Mouse (Mus musculus): ENCODE measurements at regions not wholly inside any gene's neighbourhood (a gene's known extent, or its start where the extent isn't known, plus 50 kb on each side); places are given as distances from the start of the nearest gene placed in this dataset.

DNA sequence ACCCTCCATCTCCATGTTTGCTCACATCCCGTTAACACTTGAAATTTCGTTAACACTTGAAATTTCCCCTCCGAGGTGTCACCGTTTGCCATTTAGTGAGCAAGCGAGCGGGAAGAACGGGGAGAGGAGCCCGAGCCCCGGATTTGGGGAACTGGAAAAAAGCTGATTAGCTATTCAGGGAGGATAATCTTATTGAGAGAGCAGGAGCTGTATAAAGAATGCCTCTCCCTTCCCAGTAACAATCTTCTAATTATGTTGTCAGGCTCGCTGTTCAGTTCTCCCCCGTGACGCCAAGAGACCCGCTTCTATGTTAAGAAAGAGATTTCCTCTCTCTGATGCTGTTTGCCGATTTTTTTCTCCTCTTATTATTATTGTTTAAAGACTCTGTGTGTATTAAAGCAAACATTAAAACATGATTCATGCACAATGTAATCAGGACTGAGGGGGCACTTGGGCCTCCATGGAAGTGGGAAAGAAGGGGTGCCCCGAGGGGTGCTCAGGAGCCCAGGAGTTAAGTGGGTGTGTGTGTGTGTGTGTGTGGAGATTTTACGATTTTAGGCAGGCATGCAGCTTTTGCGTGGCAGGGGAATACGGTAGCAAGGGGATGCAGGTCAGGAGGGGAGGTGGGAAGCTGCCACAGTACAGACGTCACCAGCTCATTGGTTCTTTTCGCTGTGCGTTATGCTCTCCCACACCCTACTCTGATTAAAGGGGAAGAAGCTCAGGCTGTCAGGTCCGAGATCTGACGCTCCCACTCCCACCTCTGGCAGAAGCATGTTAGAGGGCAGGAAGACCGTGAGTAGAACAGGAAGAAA, 64.2 kb upstream of the A230072I06Rik start:
- TF ChIP-seq POLR2A (IDR thresholded peaks at IDR 0.05; ENCODE audit: low read depth, low read length) (no peak), CTCF (conservative IDR thresholded peaks at IDR 0.05 in 1 of 2, IDR thresholded peaks at IDR 0.05 in 1 of 2; ENCODE audit: low read depth in 2 of 2, low read length in 2 of 2) (no peak), SIN3A (IDR thresholded peaks at IDR 0.05; ENCODE audit: low read length) (no peak), EP300 (IDR thresholded peaks at IDR 0.05; ENCODE audit: low read length) (no peak), TCF12 (IDR thresholded peaks at IDR 0.05; ENCODE audit: low read depth, low read length) (no peak), MAFK (IDR thresholded peaks at IDR 0.05; ENCODE audit: insufficient replicate concordance, low read length) (no peak), NRF1 (IDR thresholded peaks at IDR 0.05; ENCODE audit: low read depth, low read length) (no peak), ELF1 (IDR thresholded peaks at IDR 0.05; ENCODE audit: low read depth, low read length) (no peak), ZC3H11A (IDR thresholded peaks at IDR 0.05; ENCODE audit: low read depth, low read length) (no peak)
